Mouse (Mus musculus): ENCODE results near the gene Ceacam20. TPM values are rescaled to one million over a fixed set of nuclear protein-coding genes. Genes with fewer than 3 reads are reported as not detected.

Gene Ceacam20
- polyA plus RNA-seq, 1 experiment from 2014 or later, result not detected

- H3K4me3 ChIP-seq, result no peak overlapping the region
- H3K36me3 ChIP-seq, result no peaks in the 10 kb centered on the region
- 68% methylated on average over 20 of the region's 20 CpGs for WGBS
These were observed 30.0 kb upstream of the Ceacam20 start for GRCm38 (mm10) chr7:19935171-19935751.

DNA sequence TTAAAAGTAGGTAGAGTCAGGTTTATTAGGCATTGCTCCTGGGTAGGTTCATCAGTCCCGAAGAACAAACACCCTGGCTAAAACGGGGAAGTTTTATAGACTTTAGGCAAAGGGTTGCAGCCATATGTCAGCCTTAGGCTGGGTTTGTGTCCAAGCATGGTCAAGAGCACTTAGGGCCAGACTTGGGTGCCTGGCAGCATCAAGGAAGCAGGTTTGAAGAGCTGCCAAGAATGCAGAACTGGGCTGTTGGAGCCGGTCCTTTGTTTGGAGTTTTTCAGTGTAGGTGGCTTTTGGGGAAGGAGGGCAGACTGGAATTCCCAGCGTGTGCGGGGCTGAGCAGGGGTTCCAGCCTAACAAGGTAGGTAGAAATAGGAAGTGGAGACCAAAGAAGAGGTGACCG, 29.3 kb upstream of the Ceacam20 start:
- H3K4me3 ChIP-seq, result no peak overlapping the region
- no peaks in the 10 kb centered on the region for H3K9me3 ChIP-seq
- H3K36me3 ChIP-seq, result no peaks in the 10 kb centered on the region
- no peak overlapping the region for H3K4me2 ChIP-seq (replicated peaks)
- H3K27me3 ChIP-seq, result peaks cover 13% of the 10 kb centered on the region
- ATAC-seq (ENCODE audit: low FRiP score, low read depth), result no peak
- 69% methylated on average over 6 of the region's 6 CpGs for WGBS
- H3K4me1 ChIP-seq, result peaks cover 11% of the 10 kb centered on the region; the same call in 1 of the 2 replicates
- H3K27ac ChIP-seq, result no peak overlapping the region
- no peak overlapping the region for H3K9ac ChIP-seq

More at GRCm38 (mm10) chr7:19935171-19935751, 30.0 kb upstream of the Ceacam20 start:
- H3K27me3 ChIP-seq, result peaks cover 13% of the 10 kb centered on the region
- H3K4me1 ChIP-seq, result peaks cover 11% of the 10 kb centered on the region; the same call in 1 of the 2 replicates
- no peak for ATAC-seq (ENCODE audit: low FRiP score, low read depth)
- no peak overlapping the region for H3K9ac ChIP-seq
- H3K9me3 ChIP-seq, result no peaks in the 10 kb centered on the region
- H3K4me2 ChIP-seq (replicated peaks), result no peak overlapping the region
- no peak overlapping the region for H3K27ac ChIP-seq

- no peaks in the 10 kb centered on the region for H3K9me3 ChIP-seq
- H3K4me3 ChIP-seq, result no peak overlapping the region
- no peak overlapping the region for H3K27ac ChIP-seq
- no peak overlapping the region for H3K9ac ChIP-seq
- peaks cover 11% of the 10 kb centered on the region; the same call in 1 of the 2 replicates for H3K4me1 ChIP-seq
- H3K36me3 ChIP-seq, result no peaks in the 10 kb centered on the region
- no peak overlapping the region for H3K4me2 ChIP-seq (replicated peaks)
- no peak for ATAC-seq (ENCODE audit: low FRiP score, low read depth)
- WGBS, result 78% methylated on average over 11 of the region's 11 CpGs
- peaks cover 3% of the 10 kb centered on the region for H3K27me3 ChIP-seq
These were observed 27.9 kb upstream of the Ceacam20 start for GRCm38 (mm10) chr7:19937229-19937821.

GRCm38 (mm10) chr7:19939555-19940235, 25.5 kb upstream of the Ceacam20 start:
- Histone ChIP-seq H3K9me3 (no peaks in the 10 kb centered on the region; the same call in 1 of the 2 replicates), H3K27ac (no peak overlapping the region), H3K4me2 (replicated peaks) (no peak overlapping the region), H3K4me1 (0 out of 2 replicates have a peak, but pooled peaks cover 2% of the 10 kb centered on the region), H3K9ac (no peak overlapping the region), H3K36me3 (no peaks in the 10 kb centered on the region), H3K27me3 (no peaks in the 10 kb centered on the region), H3K4me3 (no peak overlapping the region)
- 53% methylated on average over 10 of the region's 12 CpGs for WGBS
- ATAC-seq (ENCODE audit: low FRiP score, low read depth), result peak; percentile 76

- H3K4me1 ChIP-seq, result 0 out of 2 replicates have a peak, but pooled peaks cover 2% of the 10 kb centered on the region
- H3K27me3 ChIP-seq, result no peaks in the 10 kb centered on the region
- no peak overlapping the region for H3K27ac ChIP-seq
- WGBS, result 19% methylated on average over 4 of the region's 6 CpGs
- no peak for ATAC-seq (ENCODE audit: low FRiP score, low read depth)
- no peak overlapping the region for H3K4me3 ChIP-seq
- no peak overlapping the region for H3K9ac ChIP-seq
- no peak overlapping the region for H3K4me2 ChIP-seq (replicated peaks)
- no peaks in the 10 kb centered on the region; the same call in 1 of the 2 replicates for H3K9me3 ChIP-seq
- no peaks in the 10 kb centered on the region for H3K36me3 ChIP-seq
These were observed 25.0 kb upstream of the Ceacam20 start for GRCm38 (mm10) chr7:19940256-19940655.

DNA sequence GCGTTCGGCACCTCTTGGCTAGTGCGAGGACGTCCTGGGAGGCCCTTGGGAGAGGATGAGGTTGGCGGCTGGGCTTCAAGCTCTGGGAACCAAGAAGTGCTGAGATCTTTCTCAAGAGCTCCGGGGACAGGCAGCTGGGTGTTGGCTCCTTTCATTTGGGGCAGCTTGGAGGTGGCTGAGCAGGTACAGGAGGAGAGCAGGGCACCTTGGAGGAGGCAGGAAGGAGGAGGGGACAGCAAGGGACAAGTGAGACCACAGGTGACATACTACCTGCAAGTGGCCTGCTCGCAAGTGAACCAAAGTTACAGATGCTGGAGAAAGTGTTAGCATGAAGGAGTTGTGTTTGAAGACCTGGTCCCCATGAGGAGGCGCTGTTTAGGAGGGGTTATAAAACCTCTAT, 20.5 kb upstream of the Ceacam20 start:
- no peak overlapping the region for H3K9ac ChIP-seq
- no peak overlapping the region for H3K27ac ChIP-seq
- no peak overlapping the region for H3K4me3 ChIP-seq
- no peaks in the 10 kb centered on the region; the same call in 1 of the 2 replicates for H3K9me3 ChIP-seq
- no peaks in the 10 kb centered on the region for H3K27me3 ChIP-seq
- WGBS, result 88% methylated on average over 8 of the region's 8 CpGs
- ATAC-seq (ENCODE audit: low FRiP score, low read depth), result no peak
- no peak overlapping the region for H3K4me2 ChIP-seq (replicated peaks)
- H3K36me3 ChIP-seq, result no peaks in the 10 kb centered on the region
- H3K4me1 ChIP-seq, result 0 out of 2 replicates have a peak, but pooled peaks cover 2% of the 10 kb centered on the region

GRCm38 (mm10) chr7:19945201-19945600, 20.0 kb upstream of the Ceacam20 start:
- WGBS, result 88% methylated on average over 5 of the region's 5 CpGs
- no peaks in the 10 kb centered on the region for H3K27me3 ChIP-seq
- H3K9ac ChIP-seq, result no peak overlapping the region
- H3K4me3 ChIP-seq, result no peak overlapping the region
- H3K4me1 ChIP-seq, result no peaks in the 10 kb centered on the region
- H3K36me3 ChIP-seq, result no peaks in the 10 kb centered on the region
- ATAC-seq (ENCODE audit: low FRiP score, low read depth), result no peak
- no peaks in the 10 kb centered on the region; the same call in 1 of the 2 replicates for H3K9me3 ChIP-seq
- no peak overlapping the region for H3K27ac ChIP-seq
- no peak overlapping the region for H3K4me2 ChIP-seq (replicated peaks)

DNA sequence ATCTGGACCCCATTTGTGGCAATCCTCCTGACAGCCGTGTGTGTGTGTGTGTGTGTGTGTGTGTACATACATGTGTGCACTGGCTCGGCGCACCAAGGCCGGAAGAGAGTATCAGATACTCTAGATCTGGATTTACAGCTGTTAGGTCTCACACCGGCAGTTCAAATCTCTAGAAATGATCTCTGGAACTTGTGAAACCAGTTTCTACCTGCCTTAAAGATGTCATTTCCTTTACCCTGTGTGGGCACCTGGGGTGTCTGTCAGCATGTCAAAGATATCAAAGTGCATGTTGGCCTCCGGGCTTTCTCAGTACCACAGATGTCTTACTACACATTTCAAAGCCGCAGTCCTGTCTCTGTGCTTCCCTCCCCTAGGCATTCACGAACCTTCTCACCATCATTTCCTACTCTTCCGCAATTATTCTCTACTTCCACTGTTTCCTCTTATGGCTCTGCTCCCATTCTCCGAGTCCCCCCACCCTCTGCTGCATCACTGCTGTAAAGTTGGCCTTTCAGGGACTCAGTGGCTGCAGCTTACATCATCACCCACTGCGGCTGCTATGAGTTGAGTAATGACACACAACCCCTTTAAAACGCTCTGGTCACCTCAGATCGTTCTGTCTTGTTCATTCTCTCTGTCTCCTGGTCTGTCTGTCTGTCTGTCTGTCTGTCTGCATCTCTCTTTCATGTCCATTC, 19.2 kb upstream of the Ceacam20 start:
- Histone ChIP-seq H3K4me1 (no peaks in the 10 kb centered on the region), H3K9me3 (no peaks in the 10 kb centered on the region; the same call in 1 of the 2 replicates), H3K4me2 (replicated peaks) (no peak overlapping the region), H3K27me3 (no peaks in the 10 kb centered on the region), H3K4me3 (no peak overlapping the region), H3K9ac (no peak overlapping the region), H3K36me3 (no peaks in the 10 kb centered on the region), H3K27ac (no peak overlapping the region)
- 77% methylated on average over 13 of the region's 13 CpGs for WGBS
- ATAC-seq (ENCODE audit: low FRiP score, low read depth), result no peak

- H3K9ac ChIP-seq, result no peak overlapping the region
- no peaks in the 10 kb centered on the region; the same call in 1 of the 2 replicates for H3K9me3 ChIP-seq
- H3K4me1 ChIP-seq, result no peaks in the 10 kb centered on the region
- no peaks in the 10 kb centered on the region for H3K36me3 ChIP-seq
- no peaks in the 10 kb centered on the region for H3K27me3 ChIP-seq
- no peak overlapping the region for H3K4me2 ChIP-seq (replicated peaks)
- ATAC-seq (ENCODE audit: low FRiP score, low read depth), result no peak
- WGBS, result 74% methylated on average over 12 of the region's 12 CpGs
- no peak overlapping the region for H3K27ac ChIP-seq
- H3K4me3 ChIP-seq, result no peak overlapping the region
These were observed 16.3 kb upstream of the Ceacam20 start for GRCm38 (mm10) chr7:19948956-19949355.

GRCm38 (mm10) chr7:19949996-19950395, 15.2 kb upstream of the Ceacam20 start:
- H3K4me3 ChIP-seq, result no peak overlapping the region
- no peaks in the 10 kb centered on the region for H3K36me3 ChIP-seq
- 53% methylated on average over 10 of the region's 10 CpGs for WGBS
- no peaks in the 10 kb centered on the region for H3K9me3 ChIP-seq
- H3K4me2 ChIP-seq (replicated peaks), result no peak overlapping the region
- no peaks in the 10 kb centered on the region for H3K4me1 ChIP-seq
- no peak overlapping the region for H3K27ac ChIP-seq
- H3K9ac ChIP-seq, result no peak overlapping the region
- no peaks in the 10 kb centered on the region for H3K27me3 ChIP-seq
- ATAC-seq (ENCODE audit: low FRiP score, low read depth), result no peak

DNA sequence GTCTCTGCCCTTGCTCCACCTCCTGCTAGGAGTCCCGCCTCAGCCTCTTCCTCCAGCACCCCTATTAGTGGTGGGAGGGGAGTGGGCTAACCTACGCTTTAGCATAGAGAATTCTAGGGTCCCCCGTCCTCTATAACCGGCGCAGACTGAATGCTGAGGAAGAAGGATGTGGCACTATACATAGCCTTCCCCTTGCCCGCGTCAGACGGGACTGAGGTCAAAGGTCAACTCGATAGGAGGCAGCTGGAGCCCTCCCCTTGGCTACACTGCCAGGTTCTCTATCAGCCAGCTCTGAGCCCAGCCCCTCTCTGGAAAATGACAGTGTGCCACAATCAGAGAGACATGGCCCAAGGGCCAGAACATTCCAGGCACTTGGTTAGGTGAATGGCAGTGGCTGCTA, 14.6 kb upstream of the Ceacam20 start, which contains the start of gene Igsf23:
Igsf23 (minus strand) TSS at position 168 of the 400 bp plus-strand sequence.
- Histone ChIP-seq H3K4me1 (no peaks in the 10 kb centered on the region), H3K4me2 (replicated peaks) (no peak within 1 kb of the TSS), H3K4me3 (no peak within 1 kb of the TSS), H3K27ac (no peak within 1 kb of the TSS), H3K27me3 (no peaks in the 10 kb centered on the region), H3K36me3 (no peaks in the 10 kb centered on the region), H3K9me3 (no peaks in the 10 kb centered on the region), H3K9ac (no peak within 1 kb of the TSS)
- no peak for ATAC-seq (ENCODE audit: low FRiP score, low read depth)
- 58% methylated on average over 9 of the region's 9 CpGs for WGBS
